Mouse (Mus musculus): Measurements from ENCODE around the gene Armh4. TPM values are rescaled to one million over a fixed set of nuclear protein-coding genes. Genes with fewer than 3 reads are reported as not detected.
"Not testable (repeated sequence)": the region's sequence is repeated elsewhere in the genome, so short reads cannot be mapped to it uniquely, and the experiment has no call there.

Gene Armh4
- polyA plus RNA-seq, 1 experiment from 2014 or later = 12.2 TPM

DNA sequence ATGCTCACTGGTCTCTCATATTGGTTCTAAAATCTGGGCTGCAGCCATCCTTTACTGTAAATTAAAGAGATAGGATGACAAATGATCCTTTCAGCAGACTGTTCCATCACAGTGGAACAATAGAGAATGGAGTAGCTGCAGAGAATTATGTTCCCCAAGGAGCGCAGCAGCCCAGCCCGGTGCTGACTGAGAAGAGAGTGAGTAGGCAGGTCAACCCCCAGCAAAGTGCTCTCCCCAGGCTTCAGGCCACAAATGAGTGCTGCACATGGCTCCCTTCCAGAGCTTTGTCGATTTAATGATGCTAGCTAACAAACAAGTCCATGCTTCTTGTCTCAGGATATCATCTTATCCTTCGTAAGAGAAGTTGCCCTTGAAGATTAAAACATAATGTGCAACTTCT, 2.8 kb downstream of the Armh4 start:
- no peak overlapping the region for H3K27ac ChIP-seq
- H3K9ac ChIP-seq = no peak overlapping the region
- H3K9me3 ChIP-seq (replicated peaks) = no peaks in the 10 kb centered on the region
- no peak overlapping the region for H3K4me3 ChIP-seq
- no peaks in the 10 kb centered on the region for H3K27me3 ChIP-seq
- H3K36me3 ChIP-seq (ENCODE audit: poor library complexity, severe bottlenecking) = no peaks in the 10 kb centered on the region
- H3K4me2 ChIP-seq = no peak overlapping the region
- H3K4me1 ChIP-seq = peaks cover 15% of the 10 kb centered on the region; the same call in 1 of the 2 replicates
- ATAC-seq = no peak
- 61% methylated on average over 4 of the region's 4 CpGs for WGBS

DNA sequence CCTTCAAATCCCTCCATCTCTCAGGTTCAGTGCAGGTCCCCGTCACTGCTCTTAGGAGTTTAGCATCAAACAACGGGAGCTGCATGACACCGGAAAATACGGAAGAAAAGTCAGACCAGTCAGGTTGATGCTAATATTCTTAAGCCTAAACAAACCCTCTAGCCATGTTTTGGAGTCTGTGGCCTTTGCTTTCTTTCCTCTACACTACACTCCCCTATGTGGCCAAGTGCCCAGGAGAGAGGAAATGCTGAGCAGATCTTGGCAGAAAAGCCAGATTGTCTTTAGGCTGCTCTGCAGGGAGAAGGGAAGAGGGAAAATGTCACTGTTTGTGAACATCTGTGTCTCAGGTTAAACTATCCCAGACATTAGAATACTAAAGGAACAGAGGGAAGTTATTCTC, 5.6 kb downstream of the Armh4 start:
- not testable (repeated sequence) for H3K27ac ChIP-seq; H3K27me3 ChIP-seq; H3K9me3 ChIP-seq (replicated peaks); H3K4me1 ChIP-seq; H3K9ac ChIP-seq; H3K4me3 ChIP-seq; ATAC-seq; H3K4me2 ChIP-seq; H3K36me3 ChIP-seq (ENCODE audit: poor library complexity, severe bottlenecking)
- WGBS = 85% methylated on average over 4 of the region's 4 CpGs

DNA sequence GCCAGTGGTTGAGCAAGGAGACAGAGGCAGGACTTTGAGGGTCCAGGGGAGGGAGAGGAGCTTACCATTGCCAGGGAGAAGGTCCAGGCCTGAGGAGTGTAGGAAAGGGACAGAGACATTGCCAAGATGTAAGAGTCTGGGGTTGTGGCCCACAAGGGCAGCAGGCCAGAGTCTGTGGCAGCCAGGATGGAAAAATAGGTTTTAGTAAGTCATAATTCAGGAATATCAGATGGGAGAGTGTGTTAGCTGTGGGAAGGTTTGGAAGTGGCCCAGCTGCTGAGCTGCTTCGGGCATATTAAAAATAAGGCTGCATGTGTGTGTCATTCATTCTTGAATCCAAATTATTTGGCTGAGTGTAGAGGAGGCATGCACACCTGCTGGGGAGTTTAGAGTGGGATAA, 11.4 kb downstream of the Armh4 start:
- 77% methylated on average over 1 of the region's 1 CpGs for WGBS
- Histone ChIP-seq H3K4me3 (no peak overlapping the region), H3K4me1 (no peaks in the 10 kb centered on the region), H3K27me3 (no peaks in the 10 kb centered on the region), H3K4me2 (no peak overlapping the region), H3K36me3 (ENCODE audit: poor library complexity, severe bottlenecking) (0 out of 2 replicates have a peak, but pooled peaks cover 3% of the 10 kb centered on the region), H3K9me3 (replicated peaks) (no peaks in the 10 kb centered on the region), H3K9ac (no peak overlapping the region), H3K27ac (no peak overlapping the region)
- no peak for ATAC-seq

GRCm38 (mm10) chr14:49766601-49767000, 16.6 kb downstream of the Armh4 start:
- H3K4me2 ChIP-seq = no peak overlapping the region
- no peaks in the 10 kb centered on the region for H3K27me3 ChIP-seq
- 94% methylated on average over 4 of the region's 4 CpGs for WGBS
- no peaks in the 10 kb centered on the region for H3K9me3 ChIP-seq (replicated peaks)
- no peak overlapping the region for H3K4me3 ChIP-seq
- H3K4me1 ChIP-seq = no peaks in the 10 kb centered on the region
- H3K36me3 ChIP-seq (ENCODE audit: poor library complexity, severe bottlenecking) = 0 out of 2 replicates have a peak, but pooled peaks cover 3% of the 10 kb centered on the region
- no peak overlapping the region for H3K27ac ChIP-seq
- ATAC-seq = no peak; the same call in 1 of the 2 replicates
- no peak overlapping the region for H3K9ac ChIP-seq

GRCm38 (mm10) chr14:49755845-49756244, 27.3 kb downstream of the Armh4 start:
- Histone ChIP-seq H3K9me3 (replicated peaks) (no peaks in the 10 kb centered on the region), H3K27ac (no peak overlapping the region), H3K36me3 (ENCODE audit: poor library complexity, severe bottlenecking) (no peaks in the 10 kb centered on the region), H3K27me3 (no peaks in the 10 kb centered on the region), H3K4me1 (no peaks in the 10 kb centered on the region), H3K4me2 (no peak overlapping the region), H3K9ac (no peak overlapping the region), H3K4me3 (no peak overlapping the region)
- no peak for ATAC-seq
- 85% methylated on average over 1 of the region's 1 CpGs for WGBS

- Histone ChIP-seq H3K27ac (no peak overlapping the region), H3K27me3 (no peaks in the 10 kb centered on the region), H3K4me1 (no peaks in the 10 kb centered on the region), H3K9ac (no peak overlapping the region), H3K36me3 (ENCODE audit: poor library complexity, severe bottlenecking) (no peaks in the 10 kb centered on the region), H3K4me3 (no peak overlapping the region), H3K9me3 (replicated peaks) (no peaks in the 10 kb centered on the region), H3K4me2 (no peak overlapping the region)
- peak; percentile 67; the same call in 1 of the 2 replicates for ATAC-seq
Observed at GRCm38 (mm10) chr14:49752614-49753013, 30.6 kb downstream of the Armh4 start.

GRCm38 (mm10) chr14:49745874-49746273, 37.3 kb downstream of the Armh4 start:
- no peak overlapping the region for H3K27ac ChIP-seq
- ATAC-seq = no peak
- WGBS = 98% methylated on average over 1 of the region's 1 CpGs

GRCm38 (mm10) chr14:49743946-49744526, 39.1 kb downstream of the Armh4 start:
- Histone ChIP-seq H3K4me1 (peaks cover 6% of the 10 kb centered on the region; the same call in 1 of the 2 replicates), H3K36me3 (ENCODE audit: poor library complexity, severe bottlenecking) (no peaks in the 10 kb centered on the region), H3K27me3 (no peaks in the 10 kb centered on the region), H3K4me3 (no peak overlapping the region), H3K27ac (no peak overlapping the region), H3K9me3 (replicated peaks) (no peaks in the 10 kb centered on the region), H3K9ac (no peak overlapping the region), H3K4me2 (no peak overlapping the region)
- 86% methylated on average over 6 of the region's 6 CpGs for WGBS
- no peak for ATAC-seq

More at GRCm38 (mm10) chr14:49745874-49746273, 37.3 kb downstream of the Armh4 start:
- no peaks in the 10 kb centered on the region for H3K4me1 ChIP-seq
- H3K4me3 ChIP-seq = no peak overlapping the region
- H3K9me3 ChIP-seq (replicated peaks) = no peaks in the 10 kb centered on the region
- no peak overlapping the region for H3K4me2 ChIP-seq
- H3K36me3 ChIP-seq (ENCODE audit: poor library complexity, severe bottlenecking) = no peaks in the 10 kb centered on the region
- H3K9ac ChIP-seq = no peak overlapping the region
- no peaks in the 10 kb centered on the region for H3K27me3 ChIP-seq

GRCm38 (mm10) chr14:49739328-49739727, 43.9 kb downstream of the Armh4 start:
- peak; percentile 16; the same call in 1 of the 2 replicates for ATAC-seq
- 41% methylated on average over 7 of the region's 7 CpGs for WGBS
- H3K4me3 ChIP-seq = no peak overlapping the region
- no peak overlapping the region for H3K4me2 ChIP-seq
- H3K9ac ChIP-seq = no peak overlapping the region
- no peaks in the 10 kb centered on the region for H3K9me3 ChIP-seq (replicated peaks)
- no peaks in the 10 kb centered on the region for H3K27me3 ChIP-seq
- no peaks in the 10 kb centered on the region for H3K36me3 ChIP-seq (ENCODE audit: poor library complexity, severe bottlenecking)
- H3K4me1 ChIP-seq = peaks cover 14% of the 10 kb centered on the region; the same call in 1 of the 2 replicates
- no peak overlapping the region for H3K27ac ChIP-seq

DNA sequence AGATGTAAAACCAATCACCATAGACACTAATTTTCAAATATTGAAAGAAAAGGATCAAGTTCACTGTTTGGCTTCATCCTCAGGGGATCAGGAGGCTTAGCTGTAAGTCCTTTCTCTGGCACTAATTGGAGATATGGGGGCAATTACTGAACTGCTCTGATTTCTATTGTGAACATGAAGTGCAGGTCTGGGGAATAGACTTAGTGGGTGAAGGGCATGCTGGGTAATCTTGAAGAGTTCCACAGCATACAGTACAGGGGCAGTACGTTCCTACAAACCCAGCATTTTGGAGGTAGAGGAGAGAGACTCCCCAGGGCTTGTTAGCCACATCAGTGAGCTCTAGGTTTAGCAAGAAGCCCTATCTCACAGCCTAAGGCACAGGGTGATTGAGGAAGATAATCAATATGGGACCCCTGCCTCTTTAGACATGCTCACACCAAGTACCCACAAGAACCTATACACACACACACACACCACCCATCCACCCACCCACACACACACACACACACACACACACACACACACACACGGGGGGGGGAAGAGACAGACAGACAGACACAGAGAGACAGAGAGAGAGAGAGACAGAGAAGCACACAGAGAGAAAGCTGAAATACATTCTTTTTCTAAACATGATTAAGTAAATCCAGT, 44.6 kb downstream of the Armh4 start:
- no peak overlapping the region for H3K9ac ChIP-seq
- no peaks in the 10 kb centered on the region for H3K27me3 ChIP-seq
- no peak overlapping the region for H3K4me2 ChIP-seq
- H3K9me3 ChIP-seq (replicated peaks) = no peaks in the 10 kb centered on the region
- ATAC-seq = peak; percentile 63
- WGBS = 34% methylated on average over 2 of the region's 2 CpGs
- H3K4me1 ChIP-seq = peaks cover 14% of the 10 kb centered on the region; the same call in 1 of the 2 replicates
- no peak overlapping the region for H3K27ac ChIP-seq
- H3K36me3 ChIP-seq (ENCODE audit: poor library complexity, severe bottlenecking) = no peaks in the 10 kb centered on the region
- H3K4me3 ChIP-seq = no peak overlapping the region

- Histone ChIP-seq H3K27me3 (no peaks in the 10 kb centered on the region), H3K9me3 (replicated peaks) (no peaks in the 10 kb centered on the region), H3K4me1 (peaks cover 7% of the 10 kb centered on the region; the same call in 1 of the 2 replicates), H3K9ac (no peak overlapping the region), H3K4me2 (no peak overlapping the region), H3K4me3 (no peak overlapping the region), H3K36me3 (ENCODE audit: poor library complexity, severe bottlenecking) (no peaks in the 10 kb centered on the region), H3K27ac (no peak overlapping the region)
- peak; percentile 58; the same call in 1 of the 2 replicates for ATAC-seq
Observed at GRCm38 (mm10) chr14:49733950-49734349, 49.2 kb downstream of the Armh4 start.

- WGBS = 61% methylated on average over 4 of the region's 4 CpGs
- Histone ChIP-seq H3K4me1 (no peaks in the 10 kb centered on the region), H3K4me2 (no peak overlapping the region), H3K36me3 (ENCODE audit: poor library complexity, severe bottlenecking) (no peaks in the 10 kb centered on the region), H3K27me3 (no peaks in the 10 kb centered on the region), H3K9ac (no peak overlapping the region), H3K27ac (no peak overlapping the region), H3K4me3 (no peak overlapping the region), H3K9me3 (replicated peaks) (no peaks in the 10 kb centered on the region)
- 0 out of 2 replicates have a peak, but pooled peaks have one; percentile 53 for ATAC-seq
Observed at GRCm38 (mm10) chr14:49723361-49724054, 59.7 kb downstream of the Armh4 start.
